In the genomic region with DNA sequence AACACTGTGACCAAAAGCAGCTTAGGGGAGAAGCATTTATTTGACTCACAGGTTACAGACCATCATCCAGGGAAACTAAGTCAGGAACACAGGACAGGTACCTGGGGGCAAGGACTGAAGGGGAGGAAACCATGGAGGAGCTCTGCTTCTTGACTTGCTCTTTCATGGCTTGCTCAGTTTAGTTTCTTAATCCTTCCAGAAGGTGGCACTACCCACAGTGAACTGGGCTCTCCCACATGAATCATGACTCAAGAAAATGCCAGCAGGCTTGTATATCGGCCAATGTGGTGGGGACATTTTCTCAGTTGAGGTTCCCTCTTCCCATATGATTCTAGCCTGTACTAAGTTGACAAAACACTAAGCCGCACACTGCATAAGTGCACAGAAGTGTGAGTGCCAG, we compare ENCODE assay signal across 15 mouse cellular contexts. TPM values are rescaled to one million over a fixed set of nuclear protein-coding genes. Genes with fewer than 3 reads are reported as not detected.
DNase-seq lines count a peak whose midpoint lies in the region; ATAC-seq and TF ChIP-seq lines count a peak whose summit lies in the region.
"Had no signal": no experiment of that assay in that cellular context is flagged by ENCODE, and none has a peak within 500 bp of the region (broad histone marks: within the 10 kb centered on the region; RNA-seq: fewer than 3 reads in every experiment).

No protein-coding gene starts in this region.

- 0 out of 2 replicates have a peak, but pooled peaks have one; percentile 18 for TF ChIP-seq CTCF in liver, postnatal 0 days (IDR thresholded peaks at IDR 0.05; ENCODE audit: low read depth)

- no peak overlapping the region for H3K9ac ChIP-seq in forebrain, embryonic 14.5 days (ENCODE audit: low read length)
- no peak overlapping the region for H3K9ac ChIP-seq in forebrain, embryonic 12.5 days
- no peak overlapping the region for H3K9ac ChIP-seq in liver, postnatal 0 days (replicated peaks)
- H3K9ac ChIP-seq in liver, embryonic 11.5 days (ENCODE audit: low read depth, low read length), result no peak overlapping the region
- H3K9ac ChIP-seq: heart, embryonic 15.5 days; hindbrain, embryonic 15.5 days; limb, embryonic 12.5 days had no signal

- no peak for TF ChIP-seq EP300 in liver, postnatal 0 days (IDR thresholded peaks at IDR 0.05; ENCODE audit: low read depth)

- no peak for ATAC-seq in forebrain, embryonic 14.5 days
- no peak for ATAC-seq in forebrain, embryonic 12.5 days (ENCODE audit: low FRiP score)
- ATAC-seq in liver, postnatal 0 days, result no peak
- no peak for ATAC-seq in liver, embryonic 11.5 days (replicated peaks; ENCODE audit: low FRiP score)

- H3K4me3 ChIP-seq in forebrain, embryonic 14.5 days (ENCODE audit: low read depth, low read length), result no peak overlapping the region
- no peak overlapping the region for H3K4me3 ChIP-seq in forebrain, embryonic 12.5 days (replicated peaks)
- H3K4me3 ChIP-seq in liver, postnatal 0 days (ENCODE audit: low read depth, low read length), result no peak overlapping the region
- H3K4me3 ChIP-seq in liver, embryonic 11.5 days (ENCODE audit: low read depth, low read length), result no peak overlapping the region
- H3K4me3 ChIP-seq: erythroblast, embryonic 14.5 days; heart, embryonic 15.5 days; hindbrain, embryonic 15.5 days; limb, embryonic 12.5 days had no signal

- no peaks in the 10 kb centered on the region for H3K4me1 ChIP-seq in forebrain, embryonic 14.5 days (ENCODE audit: control insufficient read depth, insufficient read depth, low read length)
- H3K4me1 ChIP-seq in forebrain, embryonic 12.5 days, result no peaks in the 10 kb centered on the region
- H3K4me1 ChIP-seq in liver, postnatal 0 days (ENCODE audit: insufficient read depth), result no peaks in the 10 kb centered on the region
- no peaks in the 10 kb centered on the region for H3K4me1 ChIP-seq in liver, embryonic 11.5 days (replicated peaks; ENCODE audit: control insufficient read depth, insufficient read depth, low read length)
- H3K4me1 ChIP-seq: heart, embryonic 15.5 days; hindbrain, embryonic 15.5 days; limb, embryonic 12.5 days had no signal

- WGBS in forebrain, embryonic 14.5 days, result 79% methylated on average over 2 of the region's 2 CpGs
- WGBS in forebrain, embryonic 12.5 days, result 95% methylated on average over 2 of the region's 2 CpGs
- WGBS in liver, postnatal 0 days (ENCODE audit: insufficient replicate concordance), result 81% methylated on average over 2 of the region's 2 CpGs
- 88% methylated on average over 2 of the region's 2 CpGs for WGBS in liver, embryonic 11.5 days

- DNase-seq in forebrain, embryonic 14.5 days (ENCODE audit: low spot score), result peak; percentile 14
- no peak for DNase-seq in liver, postnatal 0 days
- DNase-seq in liver, embryonic 11.5 days (ENCODE audit: low spot score), result no peak
- peak; percentile 81 for DNase-seq in R1 (ENCODE audit: low read depth, low spot score)
- no peak for DNase-seq in urinary bladder, adult 18-20 months (ENCODE audit: low spot score in 2 of 2)
- no peak for DNase-seq in embryo, embryonic 11 days
- DNase-seq: cerebellum, adult 2 months; retina, postnatal 1 day; thymus, postnatal 36 days had no signal

- peaks cover 62% of the 10 kb centered on the region for H3K36me3 ChIP-seq in forebrain, embryonic 14.5 days (ENCODE audit: control insufficient read depth, insufficient read depth, low read length)
- H3K36me3 ChIP-seq in forebrain, embryonic 12.5 days (replicated peaks), result peaks cover 68% of the 10 kb centered on the region
- H3K36me3 ChIP-seq in liver, postnatal 0 days (replicated peaks; ENCODE audit: insufficient read depth, low read length), result peaks cover 46% of the 10 kb centered on the region
- H3K36me3 ChIP-seq in liver, embryonic 11.5 days (ENCODE audit: control insufficient read depth, insufficient read depth, low read length), result peaks cover 32% of the 10 kb centered on the region

- no peaks in the 10 kb centered on the region for H3K27me3 ChIP-seq in forebrain, embryonic 14.5 days (replicated peaks; ENCODE audit: control insufficient read depth, insufficient read depth, low read length)
- H3K27me3 ChIP-seq in forebrain, embryonic 12.5 days, result no peaks in the 10 kb centered on the region
- H3K27me3 ChIP-seq in liver, postnatal 0 days (ENCODE audit: insufficient read depth, low read length), result no peaks in the 10 kb centered on the region
- H3K27me3 ChIP-seq in liver, embryonic 11.5 days (replicated peaks; ENCODE audit: control insufficient read depth, insufficient read depth, low read length), result no peaks in the 10 kb centered on the region
- H3K27me3 ChIP-seq: heart, embryonic 15.5 days; hindbrain, embryonic 15.5 days; limb, embryonic 12.5 days had no signal

- no peak overlapping the region for H3K27ac ChIP-seq in forebrain, embryonic 14.5 days (ENCODE audit: low read depth, low read length)
- no peak overlapping the region for H3K27ac ChIP-seq in forebrain, embryonic 12.5 days
- H3K27ac ChIP-seq in liver, postnatal 0 days (ENCODE audit: low read depth), result no peak overlapping the region
- no peak overlapping the region for H3K27ac ChIP-seq in liver, embryonic 11.5 days (ENCODE audit: low read depth, low read length)
- H3K27ac ChIP-seq: heart, embryonic 15.5 days; hindbrain, embryonic 15.5 days; limb, embryonic 12.5 days; macrophage had no signal

- no peaks in the 10 kb centered on the region for H3K9me3 ChIP-seq in forebrain, embryonic 14.5 days (replicated peaks; ENCODE audit: control insufficient read depth, low read length)
- no peaks in the 10 kb centered on the region for H3K9me3 ChIP-seq in forebrain, embryonic 12.5 days
- no peaks in the 10 kb centered on the region for H3K9me3 ChIP-seq in liver, postnatal 0 days (ENCODE audit: low read length)
- H3K9me3 ChIP-seq in liver, embryonic 11.5 days (ENCODE audit: control insufficient read depth, low read length), result no peaks in the 10 kb centered on the region
- H3K9me3 ChIP-seq: heart, embryonic 15.5 days; hindbrain, embryonic 15.5 days; limb, embryonic 12.5 days had no signal

- H3K4me2 ChIP-seq in forebrain, embryonic 14.5 days (ENCODE audit: low read length), result no peak overlapping the region
- no peak overlapping the region for H3K4me2 ChIP-seq in forebrain, embryonic 12.5 days
- no peak overlapping the region for H3K4me2 ChIP-seq in liver, postnatal 0 days (ENCODE audit: low read depth, low read length)
- no peak overlapping the region for H3K4me2 ChIP-seq in liver, embryonic 11.5 days
- H3K4me2 ChIP-seq: heart, embryonic 15.5 days; hindbrain, embryonic 15.5 days; limb, embryonic 12.5 days had no signal

RNA-seq across cellular contexts. Expression of a gene that starts 12.0 kb away (rescaled TPM):
- polyA plus RNA-seq in forebrain, embryonic 14.5 days (2014; fragmentation: Nextera tagmentation; extraction: Ambion mirVana), result 30.7 and 33.8 TPM in 2 replicates
- polyA plus RNA-seq in forebrain, embryonic 12.5 days (2016; fragmentation: Nextera tagmentation; extraction: Ambion mirVana), result 31.5 and 31.9 TPM in 2 replicates
- 10.5 and 10.8 TPM in 2 replicates for polyA plus RNA-seq in liver, postnatal 0 days (2015; fragmentation: Nextera tagmentation; extraction: Ambion mirVana)
- 29.6 and 31.6 TPM in 2 replicates for polyA plus RNA-seq in liver, embryonic 11.5 days (2014; fragmentation: Nextera tagmentation; extraction: Ambion mirVana)

RNA-seq across cellular contexts. Expression of a gene that starts 16.4 kb away (rescaled TPM):
- polyA plus RNA-seq in forebrain, embryonic 14.5 days (2014; fragmentation: Nextera tagmentation; extraction: Ambion mirVana), result 25.0 and 26.9 TPM in 2 replicates
- polyA plus RNA-seq in forebrain, embryonic 12.5 days (2016; fragmentation: Nextera tagmentation; extraction: Ambion mirVana), result 86.6 and 87.2 TPM in 2 replicates
- polyA plus RNA-seq in liver, postnatal 0 days (2015; fragmentation: Nextera tagmentation; extraction: Ambion mirVana), result 0.14 and 0.25 TPM in 2 replicates
- 2.8 and 3.9 TPM in 2 replicates for polyA plus RNA-seq in liver, embryonic 11.5 days (2014; fragmentation: Nextera tagmentation; extraction: Ambion mirVana)
- polyA plus RNA-seq: erythroblast, embryonic 14.5 days had no signal

Comparison
In these comparisons a context has a peak if more than half of its experiments do, and no peak if none do; other contexts are left out.
1. DNase-seq: peak in forebrain, embryonic 14.5 days (single experiment) and R1 (single experiment); none in liver, postnatal 0 days (single experiment), liver, embryonic 11.5 days (single experiment), urinary bladder, adult 18-20 months (0 of 2) and embryo, embryonic 11 days (single experiment).